Mouse (Mus musculus): ENCODE measurements around the gene Nhs. TPM values are rescaled to one million over a fixed set of nuclear protein-coding genes. Genes with fewer than 3 reads are reported as not detected.

Gene Nhs
- polyA plus RNA-seq, 1 experiment from 2014 or later: 0.95 TPM

DNA sequence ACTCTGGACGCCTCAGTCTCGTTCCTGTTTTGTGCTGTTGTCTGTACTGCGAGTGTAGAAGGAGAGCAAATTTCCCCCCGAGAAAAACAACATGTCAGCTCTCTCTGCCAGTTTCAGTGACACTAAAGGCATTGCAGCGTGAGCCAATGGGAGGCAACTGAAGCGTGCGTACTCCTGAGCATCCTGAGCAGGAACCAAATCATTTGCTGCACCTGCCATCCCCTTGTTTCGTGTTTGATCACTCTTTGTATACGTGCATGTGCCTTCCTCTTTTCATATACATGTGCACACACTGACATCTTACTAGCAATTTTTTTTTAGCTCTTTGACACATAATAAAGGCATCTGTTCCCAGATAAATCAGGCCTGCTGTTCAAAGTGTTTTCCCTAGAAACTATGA, 142.1 kb downstream of the Nhs start:
- ATAC-seq (ENCODE audit: extremely low read depth, insufficient number of reproducible peaks, low FRiP score, low TSS enrichment): no peak
- no peak overlapping the region for H3K4me2 ChIP-seq
- H3K4me1 ChIP-seq: no peaks in the 10 kb centered on the region
- 67% methylated on average over 9 of the region's 9 CpGs for WGBS
- H3K9me3 ChIP-seq: no peaks in the 10 kb centered on the region
- H3K36me3 ChIP-seq: no peaks in the 10 kb centered on the region
- no peak overlapping the region for H3K4me3 ChIP-seq
- H3K9ac ChIP-seq: no peak overlapping the region
- H3K27ac ChIP-seq (replicated peaks): no peak overlapping the region
- H3K27me3 ChIP-seq (replicated peaks): peaks cover 33% of the 10 kb centered on the region

DNA sequence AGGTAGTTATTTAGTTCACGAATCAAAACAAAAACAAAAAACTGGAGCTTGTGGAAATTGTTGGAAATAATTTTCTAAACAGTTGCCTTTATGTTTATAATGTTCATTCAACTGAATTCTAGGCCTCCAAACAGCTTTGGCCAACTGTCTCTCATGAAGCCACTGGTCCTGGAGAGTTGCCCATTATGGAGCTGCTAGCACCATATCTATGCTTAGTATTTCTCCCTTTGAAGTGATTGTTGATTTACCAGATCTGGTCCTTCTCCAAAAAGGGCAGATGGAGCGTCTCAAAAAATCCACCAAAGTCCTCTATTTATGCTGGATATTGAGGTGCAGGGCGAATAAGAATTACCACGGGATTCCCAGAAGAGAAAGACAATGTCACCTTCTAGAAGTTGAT, 147.0 kb downstream of the Nhs start:
- H3K36me3 ChIP-seq: no peaks in the 10 kb centered on the region
- WGBS: 68% methylated on average over 4 of the region's 4 CpGs
- no peak overlapping the region for H3K27ac ChIP-seq (replicated peaks)
- H3K9ac ChIP-seq: no peak overlapping the region
- no peaks in the 10 kb centered on the region for H3K9me3 ChIP-seq
- no peaks in the 10 kb centered on the region for H3K4me1 ChIP-seq
- H3K4me3 ChIP-seq: no peak overlapping the region
- no peak for ATAC-seq (ENCODE audit: extremely low read depth, insufficient number of reproducible peaks, low FRiP score, low TSS enrichment)
- no peak overlapping the region for H3K4me2 ChIP-seq
- peaks cover 51% of the 10 kb centered on the region for H3K27me3 ChIP-seq (replicated peaks)

DNA sequence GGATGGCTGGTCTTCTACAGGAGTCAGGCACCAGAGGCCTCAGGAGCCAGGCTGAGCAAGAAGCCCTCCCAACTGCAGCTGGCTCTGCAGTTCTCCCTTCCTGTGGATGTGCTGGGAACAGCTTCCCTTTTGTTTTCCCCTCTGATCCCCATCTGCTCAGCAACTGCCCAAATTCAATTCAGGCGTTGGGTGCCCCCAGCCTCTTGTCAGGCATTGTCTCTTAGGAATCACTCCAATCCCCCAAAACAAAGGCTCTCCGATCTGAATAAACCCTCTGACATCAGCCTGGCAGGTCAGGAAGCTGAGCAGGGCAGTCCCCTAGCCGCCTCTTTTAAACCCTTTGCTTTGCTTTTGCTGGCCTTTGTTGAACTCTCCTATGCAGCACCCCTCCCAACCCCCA, 149.7 kb downstream of the Nhs start:
- no peaks in the 10 kb centered on the region for H3K36me3 ChIP-seq
- H3K27me3 ChIP-seq (replicated peaks): peaks cover 50% of the 10 kb centered on the region
- H3K27ac ChIP-seq (replicated peaks): no peak overlapping the region
- no peaks in the 10 kb centered on the region for H3K9me3 ChIP-seq
- no peak for ATAC-seq (ENCODE audit: extremely low read depth, insufficient number of reproducible peaks, low FRiP score, low TSS enrichment)
- no peaks in the 10 kb centered on the region for H3K4me1 ChIP-seq
- no peak overlapping the region for H3K9ac ChIP-seq
- no peak overlapping the region for H3K4me3 ChIP-seq
- H3K4me2 ChIP-seq: no peak overlapping the region
- WGBS: 57% methylated on average over 3 of the region's 3 CpGs

DNA sequence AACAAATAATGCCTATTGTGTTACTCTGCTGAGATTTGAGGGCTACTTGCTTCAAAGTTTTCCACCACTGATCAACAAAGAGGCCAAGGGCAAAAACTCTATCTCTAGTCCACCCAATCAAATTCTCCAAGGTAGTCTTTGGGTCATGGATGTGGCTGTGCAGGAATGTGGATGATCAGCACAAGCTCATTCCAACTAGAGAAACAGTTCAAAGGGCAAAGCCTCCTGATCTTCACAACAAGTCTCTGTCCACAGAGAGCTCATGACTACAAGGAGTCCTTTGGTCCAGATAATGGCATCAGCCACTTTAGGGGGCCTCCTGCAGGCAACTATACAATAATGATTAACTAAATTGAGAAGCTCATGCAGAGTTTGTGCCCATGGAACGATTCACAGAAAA, 155.7 kb downstream of the Nhs start:
- H3K4me1 ChIP-seq: no peaks in the 10 kb centered on the region
- no peak overlapping the region for H3K9ac ChIP-seq
- H3K4me2 ChIP-seq: no peak overlapping the region
- no peak overlapping the region for H3K4me3 ChIP-seq
- H3K36me3 ChIP-seq: no peaks in the 10 kb centered on the region
- H3K27me3 ChIP-seq (replicated peaks): peaks cover 37% of the 10 kb centered on the region
- H3K27ac ChIP-seq (replicated peaks): no peak overlapping the region
- ATAC-seq (ENCODE audit: extremely low read depth, insufficient number of reproducible peaks, low FRiP score, low TSS enrichment): no peak
- H3K9me3 ChIP-seq: no peaks in the 10 kb centered on the region
- WGBS: 67% methylated on average over 1 of the region's 1 CpGs

DNA sequence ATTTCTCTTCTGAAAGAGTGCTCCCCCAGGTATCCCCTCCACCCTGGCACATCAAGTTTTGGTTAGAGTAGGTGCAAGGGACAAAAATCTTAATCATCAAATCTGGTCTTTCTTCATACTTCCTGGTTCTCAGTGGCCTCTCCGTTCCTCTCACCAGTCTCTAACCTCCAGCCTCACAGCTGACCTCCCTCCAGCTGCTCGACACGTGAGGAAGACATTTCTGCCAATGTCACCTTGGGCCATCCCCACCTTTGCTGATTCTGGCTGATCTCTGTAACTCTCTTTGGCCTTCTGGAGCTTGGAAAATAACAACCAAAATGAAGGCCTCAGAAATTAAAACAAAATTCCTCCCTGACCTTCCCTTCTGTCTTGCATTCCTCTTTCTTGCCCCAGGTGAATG, 160.7 kb downstream of the Nhs start:
- no peak for ATAC-seq (ENCODE audit: extremely low read depth, insufficient number of reproducible peaks, low FRiP score, low TSS enrichment)
- H3K36me3 ChIP-seq: no peaks in the 10 kb centered on the region
- no peak overlapping the region for H3K4me3 ChIP-seq
- no peak overlapping the region for H3K4me2 ChIP-seq
- H3K27ac ChIP-seq (replicated peaks): no peak overlapping the region
- WGBS: 59% methylated on average over 3 of the region's 3 CpGs
- H3K4me1 ChIP-seq: 0 out of 2 replicates have a peak, but pooled peaks cover 8% of the 10 kb centered on the region
- no peaks in the 10 kb centered on the region for H3K9me3 ChIP-seq
- peaks cover 16% of the 10 kb centered on the region; the same call in 1 of the 2 replicates for H3K27me3 ChIP-seq (replicated peaks)
- no peak overlapping the region for H3K9ac ChIP-seq

DNA sequence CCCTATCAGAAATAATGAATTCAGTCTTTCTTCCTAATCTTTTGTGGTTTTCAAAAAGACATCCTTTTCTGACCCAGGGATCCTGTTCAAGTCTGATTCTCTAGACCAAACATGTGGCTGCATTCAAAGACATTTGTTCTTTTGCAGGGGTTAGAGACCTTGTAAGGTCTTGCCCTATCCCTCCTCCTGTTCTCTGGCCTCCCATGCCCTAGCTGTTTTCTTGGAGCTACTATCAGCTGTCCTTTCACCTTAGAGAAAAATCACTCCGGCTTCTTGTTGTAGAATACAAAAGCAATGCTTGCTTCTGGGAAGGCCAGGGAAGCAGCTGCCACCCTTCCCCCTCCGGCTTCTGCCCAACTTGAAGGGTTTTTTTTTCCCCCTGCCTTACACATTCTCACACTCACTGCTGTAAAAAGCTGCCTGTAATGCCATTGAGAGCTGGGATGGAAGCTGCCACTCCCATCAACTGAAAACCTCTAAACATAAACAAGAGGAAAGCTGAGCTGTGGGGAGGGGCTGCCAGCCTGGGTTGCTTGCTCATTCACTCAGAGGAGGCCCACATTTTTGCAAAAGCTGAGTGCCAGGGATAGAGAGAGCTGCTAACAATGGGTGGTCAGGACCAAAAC, 162.2 kb downstream of the Nhs start:
- Histone ChIP-seq H3K27me3 (replicated peaks) (peaks cover 16% of the 10 kb centered on the region; the same call in 1 of the 2 replicates), H3K27ac (replicated peaks) (no peak overlapping the region), H3K36me3 (no peaks in the 10 kb centered on the region), H3K4me2 (no peak overlapping the region), H3K9ac (no peak overlapping the region), H3K9me3 (no peaks in the 10 kb centered on the region), H3K4me3 (no peak overlapping the region), H3K4me1 (0 out of 2 replicates have a peak, but pooled peaks cover 8% of the 10 kb centered on the region)
- 40% methylated on average over 2 of the region's 2 CpGs for WGBS
- no peak for ATAC-seq (ENCODE audit: extremely low read depth, insufficient number of reproducible peaks, low FRiP score, low TSS enrichment)

DNA sequence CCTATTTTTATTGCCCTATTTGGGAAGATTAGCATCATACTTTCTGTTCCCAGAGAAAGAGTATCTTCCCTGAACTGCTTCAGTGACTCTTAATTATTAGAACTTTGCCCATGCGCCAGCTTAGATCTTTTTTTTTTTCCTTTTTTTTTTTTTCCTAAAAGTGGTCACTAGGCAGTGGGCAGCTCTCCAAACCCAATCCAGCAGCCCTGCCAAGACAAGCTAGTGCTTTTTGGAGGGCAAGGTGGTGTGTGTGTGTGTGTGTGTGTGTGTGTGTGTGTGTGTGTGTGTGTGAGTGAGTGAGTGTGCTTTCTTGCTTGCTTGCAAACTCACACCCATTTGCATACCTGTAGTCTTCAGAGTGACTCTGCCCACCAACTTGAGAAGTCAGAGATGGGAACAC, 169.4 kb downstream of the Nhs start:
- Histone ChIP-seq H3K4me2 (no peak overlapping the region), H3K36me3 (no peaks in the 10 kb centered on the region), H3K4me3 (no peak overlapping the region), H3K9ac (no peak overlapping the region), H3K9me3 (no peaks in the 10 kb centered on the region), H3K27me3 (replicated peaks) (peaks cover 24% of the 10 kb centered on the region), H3K4me1 (0 out of 2 replicates have a peak, but pooled peaks cover 3% of the 10 kb centered on the region), H3K27ac (replicated peaks) (no peak overlapping the region)
- WGBS: 90% methylated on average over 1 of the region's 1 CpGs
- ATAC-seq (ENCODE audit: extremely low read depth, insufficient number of reproducible peaks, low FRiP score, low TSS enrichment): no peak

DNA sequence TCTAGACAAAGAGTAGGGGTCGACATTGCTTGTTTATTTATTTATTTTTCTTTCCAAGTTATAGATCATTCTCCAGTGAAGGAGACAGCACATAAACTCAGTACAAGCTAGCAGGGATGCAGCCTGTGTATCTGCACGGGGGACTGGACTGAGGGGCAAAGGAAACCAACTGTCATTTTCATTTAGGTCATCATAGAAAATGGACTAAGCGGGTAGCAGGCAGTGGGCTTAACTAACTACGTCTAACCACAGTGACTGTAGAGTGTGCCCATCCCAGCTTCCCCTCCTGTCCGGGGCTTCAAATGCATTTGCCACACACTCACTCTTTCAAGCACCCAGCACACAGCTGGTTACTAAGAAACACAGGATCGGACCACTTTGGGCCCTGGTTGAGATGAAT, 174.6 kb downstream of the Nhs start:
- no peak overlapping the region for H3K4me3 ChIP-seq
- H3K9ac ChIP-seq: no peak overlapping the region
- no peaks in the 10 kb centered on the region for H3K4me1 ChIP-seq
- no peak overlapping the region for H3K4me2 ChIP-seq
- 67% methylated on average over 6 of the region's 6 CpGs for WGBS
- no peaks in the 10 kb centered on the region for H3K36me3 ChIP-seq
- no peaks in the 10 kb centered on the region for H3K9me3 ChIP-seq
- H3K27ac ChIP-seq (replicated peaks): no peak overlapping the region
- no peak for ATAC-seq (ENCODE audit: extremely low read depth, insufficient number of reproducible peaks, low FRiP score, low TSS enrichment)
- H3K27me3 ChIP-seq (replicated peaks): peaks cover 28% of the 10 kb centered on the region

DNA sequence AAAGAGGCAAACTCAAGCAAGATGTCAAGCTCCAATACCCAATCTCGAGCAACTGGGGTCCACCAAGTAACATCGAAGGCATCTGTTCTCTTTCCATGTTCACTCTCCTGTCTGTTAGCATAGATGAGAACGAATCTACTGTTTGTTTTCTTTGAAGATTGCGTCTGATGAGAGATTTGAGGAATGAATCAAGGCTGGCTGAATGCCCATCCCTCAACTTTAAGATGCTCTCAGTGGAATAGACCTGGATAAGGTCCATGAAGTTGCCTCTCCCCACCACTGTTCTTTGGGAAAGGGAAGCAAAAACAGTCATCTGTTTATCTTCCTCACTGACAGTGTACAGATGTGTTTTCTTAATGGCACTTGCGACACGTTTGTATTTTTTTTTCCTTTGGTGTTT, 178.1 kb downstream of the Nhs start:
- H3K4me3 ChIP-seq: no peak overlapping the region
- H3K27me3 ChIP-seq (replicated peaks): peaks cover 31% of the 10 kb centered on the region
- H3K36me3 ChIP-seq: no peaks in the 10 kb centered on the region
- ATAC-seq (ENCODE audit: extremely low read depth, insufficient number of reproducible peaks, low FRiP score, low TSS enrichment): no peak
- WGBS: 30% methylated on average over 6 of the region's 6 CpGs
- H3K4me2 ChIP-seq: no peak overlapping the region
- no peaks in the 10 kb centered on the region for H3K9me3 ChIP-seq
- no peak overlapping the region for H3K9ac ChIP-seq
- H3K27ac ChIP-seq (replicated peaks): no peak overlapping the region
- H3K4me1 ChIP-seq: peaks cover 5% of the 10 kb centered on the region; the same call in 1 of the 2 replicates

DNA sequence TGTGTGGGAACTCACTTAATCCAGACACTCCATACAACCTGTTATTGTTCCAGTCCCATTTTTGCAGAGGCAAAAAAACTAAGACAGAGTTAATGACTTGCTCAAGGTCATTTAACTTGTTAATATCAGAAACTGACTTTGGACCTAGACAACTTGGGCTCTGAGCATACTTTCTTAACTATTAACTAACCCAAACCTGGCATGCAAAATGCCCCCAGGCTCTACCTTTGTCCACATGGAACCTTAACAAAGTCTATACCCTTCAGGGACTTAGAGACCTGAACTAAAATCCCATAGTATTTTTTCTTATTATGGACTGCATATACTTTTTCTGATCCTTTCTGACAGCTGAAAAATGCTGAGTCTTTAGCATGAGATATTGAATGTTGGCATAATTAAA, 179.6 kb downstream of the Nhs start:
- Histone ChIP-seq H3K27ac (replicated peaks) (no peak overlapping the region), H3K4me2 (no peak overlapping the region), H3K9me3 (no peaks in the 10 kb centered on the region), H3K36me3 (no peaks in the 10 kb centered on the region), H3K27me3 (replicated peaks) (peaks cover 28% of the 10 kb centered on the region), H3K4me3 (no peak overlapping the region), H3K4me1 (peaks cover 5% of the 10 kb centered on the region; the same call in 1 of the 2 replicates), H3K9ac (no peak overlapping the region)
- no peak for ATAC-seq (ENCODE audit: extremely low read depth, insufficient number of reproducible peaks, low FRiP score, low TSS enrichment)

DNA sequence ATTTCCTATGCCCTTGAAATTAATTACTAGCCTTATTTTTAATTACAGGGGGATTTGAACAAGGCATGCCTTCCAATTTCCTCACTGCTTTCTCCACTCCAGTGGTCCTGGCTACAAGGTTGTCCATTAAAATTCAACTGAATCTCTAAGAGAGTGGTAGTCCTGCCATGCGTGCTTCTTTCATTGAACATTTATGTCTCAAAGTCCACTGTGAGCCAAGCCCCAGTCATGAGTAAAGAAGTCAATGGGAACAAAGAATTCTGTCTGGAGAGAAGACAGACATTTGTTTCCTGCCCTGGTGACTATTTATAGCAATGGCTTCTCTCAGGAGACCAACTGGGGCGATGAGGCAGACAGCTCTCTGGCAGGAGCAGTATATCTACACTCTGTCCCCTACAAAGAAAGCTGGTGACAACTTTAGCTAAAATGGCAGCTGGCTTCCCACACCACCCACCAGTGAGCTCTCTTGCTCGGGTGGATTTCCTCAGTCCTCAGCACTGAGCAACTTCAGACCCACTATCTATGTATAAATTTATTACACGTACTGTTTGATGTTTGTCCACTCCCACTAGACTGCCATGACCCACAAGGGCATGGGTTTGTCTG, 182.2 kb downstream of the Nhs start:
- Histone ChIP-seq H3K4me3 (no peak overlapping the region), H3K4me1 (peaks cover 7% of the 10 kb centered on the region; the same call in 1 of the 2 replicates), H3K4me2 (no peak overlapping the region), H3K27me3 (replicated peaks) (peaks cover 37% of the 10 kb centered on the region), H3K9me3 (no peaks in the 10 kb centered on the region), H3K36me3 (no peaks in the 10 kb centered on the region), H3K9ac (no peak overlapping the region), H3K27ac (replicated peaks) (no peak overlapping the region)
- no peak for ATAC-seq (ENCODE audit: extremely low read depth, insufficient number of reproducible peaks, low FRiP score, low TSS enrichment)
- 48% methylated on average over 4 of the region's 4 CpGs for WGBS

DNA sequence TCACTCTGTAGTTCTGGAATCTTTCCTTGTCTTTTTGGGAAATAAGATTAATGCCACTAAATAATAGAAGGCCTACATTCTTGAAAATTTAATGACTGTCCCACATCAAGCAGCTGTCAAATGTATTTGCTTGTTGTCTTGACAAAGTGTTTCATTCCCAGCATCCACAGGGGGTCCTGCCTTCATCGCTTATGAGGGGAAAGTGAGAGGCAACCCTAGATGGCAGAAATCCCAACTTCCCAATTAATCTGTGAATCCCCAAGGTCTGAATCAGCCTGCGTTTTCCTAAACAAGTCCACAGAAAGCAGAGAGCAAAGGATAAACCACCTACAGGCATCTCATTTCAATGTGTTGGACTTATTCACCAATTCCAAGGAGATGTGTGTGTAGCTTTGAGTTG, 183.2 kb downstream of the Nhs start:
- H3K36me3 ChIP-seq: no peaks in the 10 kb centered on the region
- H3K27ac ChIP-seq (replicated peaks): no peak overlapping the region
- no peaks in the 10 kb centered on the region for H3K9me3 ChIP-seq
- WGBS: 78% methylated on average over 2 of the region's 2 CpGs
- H3K4me2 ChIP-seq: no peak overlapping the region
- H3K27me3 ChIP-seq (replicated peaks): peaks cover 37% of the 10 kb centered on the region
- ATAC-seq (ENCODE audit: extremely low read depth, insufficient number of reproducible peaks, low FRiP score, low TSS enrichment): no peak
- no peak overlapping the region for H3K4me3 ChIP-seq
- H3K9ac ChIP-seq: no peak overlapping the region
- H3K4me1 ChIP-seq: peaks cover 10% of the 10 kb centered on the region; the same call in 1 of the 2 replicates

All from heart, embryonic 13.5 days (tissue).